Mouse (Mus musculus) induced T-regulatory cell, adult 2 months (primary cell): ENCODE results near the gene Hs3st3b1.

Experiments used
- DNase-seq: peaks from one replicate; pipeline ENCODE4 v3.0.0-alpha.2; 2012; ENCODE audit warnings: low read depth

Gene Hs3st3b1

GRCm38 (mm10) chr11:63923386-63923785, 1.3 kb upstream of the Hs3st3b1 start:
- peak; percentile 43 for DNase-seq

- no peak for DNase-seq
Measured at GRCm38 (mm10) chr11:63921044-63921951, 792 bp downstream of the Hs3st3b1 start.

- peak; percentile 84 for DNase-seq
Measured at GRCm38 (mm10) chr11:63920531-63920930, 1.6 kb downstream of the Hs3st3b1 start.

GRCm38 (mm10) chr11:63919211-63920098, 2.6 kb downstream of the Hs3st3b1 start:
- peak; percentile 27 for DNase-seq

DNA sequence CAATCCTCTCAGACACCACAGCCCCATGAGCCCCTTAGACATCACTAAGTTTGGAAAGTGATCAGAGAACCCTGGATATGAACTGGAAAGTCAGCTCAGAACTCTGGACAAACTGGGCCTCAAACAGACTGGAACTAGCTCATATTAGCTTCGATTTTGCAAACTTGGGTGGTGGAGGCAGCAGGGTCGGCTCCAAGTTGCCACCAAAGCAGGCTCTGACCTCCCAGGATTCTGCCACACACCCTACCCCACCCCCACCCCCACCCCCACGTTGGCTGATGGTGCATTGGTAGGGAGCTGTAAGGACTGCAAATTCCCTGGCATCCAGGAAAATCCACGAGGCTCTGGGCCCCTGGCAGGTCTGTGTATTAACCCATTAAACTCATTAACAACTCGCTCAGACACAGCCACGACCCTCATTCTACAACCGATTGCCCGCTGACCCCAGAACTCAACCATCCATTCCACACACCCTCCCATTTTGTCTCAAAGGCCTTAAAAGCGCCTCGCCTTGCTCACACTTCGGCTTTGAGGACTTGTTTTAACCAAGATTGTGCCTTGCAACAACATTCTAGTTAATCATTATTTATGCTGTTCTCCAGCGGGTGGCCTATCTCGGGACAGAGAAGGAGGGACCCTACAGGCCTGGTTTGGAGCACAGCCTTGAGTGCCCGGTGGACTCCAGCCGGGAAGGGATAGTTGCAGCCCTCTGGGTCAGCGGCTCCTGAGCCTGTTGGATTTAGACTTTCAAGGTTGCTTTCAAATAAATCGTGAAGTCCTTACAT, 3.6 kb downstream of the Hs3st3b1 start:
- no peak for DNase-seq

GRCm38 (mm10) chr11:63917561-63917960, 4.5 kb downstream of the Hs3st3b1 start:
- DNase-seq = no peak

DNA sequence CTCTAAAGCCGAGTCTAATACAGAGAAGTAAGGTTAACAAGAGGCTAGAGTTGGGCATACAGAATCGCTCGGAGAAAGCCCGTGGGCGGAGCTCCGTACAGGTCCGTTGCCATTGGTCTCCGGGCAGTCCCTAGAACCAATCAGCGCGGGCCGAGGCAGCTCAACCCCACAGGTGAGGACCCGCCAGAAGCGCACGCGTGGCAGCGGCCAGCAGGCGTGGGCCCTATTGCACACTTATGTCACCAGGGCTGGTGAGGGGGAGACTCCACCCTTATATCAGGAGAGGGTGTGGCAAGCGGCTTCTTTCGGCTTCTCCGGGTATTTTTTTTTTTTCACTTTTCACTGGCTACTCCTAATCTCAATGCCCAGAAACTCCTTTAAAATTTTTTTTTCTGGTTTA, 7.7 kb downstream of the Hs3st3b1 start:
- peak; percentile 59 for DNase-seq

- no peak for DNase-seq
Measured at GRCm38 (mm10) chr11:63913936-63914335, 8.2 kb downstream of the Hs3st3b1 start.

DNA sequence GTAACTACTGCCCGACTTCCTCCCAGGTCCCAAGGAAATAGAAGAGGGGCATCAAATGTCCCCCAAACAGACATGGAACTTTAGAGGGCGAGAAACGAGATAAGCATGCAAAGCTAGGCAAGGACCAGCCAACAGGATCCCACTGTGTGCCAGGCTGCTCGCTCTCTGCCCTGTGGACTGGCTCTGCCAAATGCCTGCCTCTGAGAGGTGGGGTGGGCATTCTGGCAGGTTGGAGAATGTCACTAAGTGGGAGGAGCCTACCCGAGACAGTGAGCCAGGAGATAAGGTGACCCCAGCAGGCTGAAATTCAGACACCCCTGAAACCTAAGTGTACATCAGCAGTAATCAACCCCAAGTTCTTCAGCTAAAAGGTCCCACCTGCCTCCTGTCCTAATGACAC, 11.1 kb downstream of the Hs3st3b1 start:
- no peak for DNase-seq

DNA sequence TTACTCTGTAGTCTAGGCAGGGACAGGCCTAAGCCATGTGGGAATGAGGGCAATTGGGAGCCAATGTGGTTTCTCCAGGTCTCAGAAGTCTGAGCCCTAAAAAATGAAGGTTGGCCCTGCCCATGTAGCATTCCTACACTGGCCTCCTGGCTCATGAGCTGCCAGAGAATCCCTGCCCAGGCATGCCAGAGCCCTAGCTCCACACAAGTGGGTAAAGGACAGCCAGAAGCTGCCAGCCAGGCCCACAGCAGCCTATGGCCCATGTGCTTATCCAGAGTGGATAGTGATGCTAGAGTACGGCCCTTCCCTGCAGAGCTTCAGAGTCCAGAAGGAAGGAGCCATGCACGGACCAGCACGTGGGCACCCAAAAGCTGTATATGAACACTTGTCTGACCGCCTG, 12.1 kb downstream of the Hs3st3b1 start:
- no peak for DNase-seq

DNA sequence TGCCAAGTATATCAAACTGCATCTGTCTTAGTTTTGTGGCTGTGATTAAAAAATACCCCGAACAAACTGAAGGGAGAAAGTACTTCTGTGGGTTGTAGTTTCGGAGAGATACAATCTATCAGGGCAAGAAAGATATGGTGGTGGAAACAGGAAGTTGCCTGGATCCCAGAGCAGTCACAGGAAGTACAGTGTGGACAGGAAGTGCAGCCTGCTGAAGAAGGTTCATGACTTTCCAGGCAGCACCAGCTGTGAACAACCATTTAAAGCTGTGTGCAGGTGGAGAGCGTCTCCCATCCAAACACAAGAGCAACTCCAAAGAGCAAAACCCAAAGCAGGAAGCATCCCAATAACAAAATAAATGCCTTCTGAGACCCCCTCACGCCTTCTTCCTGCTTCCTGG, 13.6 kb downstream of the Hs3st3b1 start:
- DNase-seq = peak; percentile 19

DNA sequence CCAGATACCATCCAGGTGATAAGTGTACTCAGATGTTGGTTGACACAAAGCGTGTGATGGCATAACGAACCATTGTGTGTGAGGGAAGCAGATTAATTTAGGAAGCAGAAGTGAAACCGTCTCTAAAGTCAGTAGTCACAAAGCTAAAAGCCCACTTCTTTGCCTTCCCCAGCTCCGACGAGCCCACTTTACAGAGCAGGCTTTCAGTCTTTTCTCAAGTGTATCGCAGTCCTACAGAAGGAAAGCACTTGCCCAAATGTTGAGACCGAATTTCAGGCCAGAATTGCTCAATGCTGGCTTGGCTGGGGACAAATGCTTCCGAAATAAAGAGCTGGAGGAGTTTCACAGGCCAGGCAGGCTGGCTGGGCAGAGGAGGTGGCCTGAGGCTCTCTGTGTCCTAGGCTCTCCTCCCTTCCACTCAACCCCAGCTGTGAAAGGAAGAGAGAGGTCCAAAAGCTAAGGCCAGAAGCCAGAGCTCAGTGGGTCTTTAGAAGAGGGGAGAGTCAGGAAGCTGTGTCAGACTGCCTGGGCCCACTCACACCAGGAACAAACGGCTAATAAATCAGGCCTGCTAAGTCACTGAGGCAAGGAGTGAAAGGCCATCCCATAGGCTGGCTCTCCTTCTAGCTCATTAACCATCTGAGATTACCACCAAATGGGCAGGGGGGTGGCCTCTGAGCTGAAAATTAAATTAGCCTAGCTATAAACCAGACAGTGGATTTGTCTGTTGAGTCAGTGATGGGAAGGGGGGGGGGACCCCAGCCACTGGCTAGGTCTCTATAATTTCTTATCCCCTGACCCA, 15.3 kb downstream of the Hs3st3b1 start:
- no peak for DNase-seq

GRCm38 (mm10) chr11:63904787-63905186, 17.3 kb downstream of the Hs3st3b1 start:
- no peak for DNase-seq

DNA sequence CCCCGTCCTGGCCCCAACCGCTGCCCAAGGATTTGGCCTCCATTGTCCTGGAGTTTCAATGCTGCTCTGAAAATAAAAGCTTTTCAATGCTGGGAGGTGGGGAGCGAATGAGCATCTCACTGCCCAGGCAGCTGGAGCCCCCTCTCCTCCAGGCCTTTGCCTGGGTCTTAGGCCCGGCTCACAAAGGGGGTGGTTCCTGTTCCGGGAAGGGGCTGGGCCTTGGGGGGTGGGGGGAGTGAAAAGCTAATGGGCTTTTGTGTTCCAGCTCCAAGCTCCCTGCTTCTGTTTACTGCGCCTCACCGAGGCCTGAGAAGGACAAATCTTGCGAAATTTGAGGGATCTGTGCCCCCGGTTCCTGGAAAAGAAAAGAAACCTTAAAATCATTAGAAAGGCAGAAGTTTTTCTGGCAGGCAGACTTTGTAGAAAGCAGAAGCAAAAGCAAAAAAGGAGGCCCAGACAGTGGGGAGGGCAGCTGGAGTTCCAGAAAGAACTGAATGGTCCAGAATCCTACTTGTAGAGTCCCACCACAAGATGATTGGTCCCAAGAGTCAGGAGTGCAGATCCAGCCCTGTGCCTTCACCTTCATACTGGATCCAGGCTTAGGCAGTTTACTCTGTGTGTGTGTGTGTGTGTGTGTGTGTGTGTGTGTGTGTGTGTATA, 23.5 kb downstream of the Hs3st3b1 start:
- no peak for DNase-seq

GRCm38 (mm10) chr11:63897856-63898508, 24.1 kb downstream of the Hs3st3b1 start:
- DNase-seq = no peak

DNA sequence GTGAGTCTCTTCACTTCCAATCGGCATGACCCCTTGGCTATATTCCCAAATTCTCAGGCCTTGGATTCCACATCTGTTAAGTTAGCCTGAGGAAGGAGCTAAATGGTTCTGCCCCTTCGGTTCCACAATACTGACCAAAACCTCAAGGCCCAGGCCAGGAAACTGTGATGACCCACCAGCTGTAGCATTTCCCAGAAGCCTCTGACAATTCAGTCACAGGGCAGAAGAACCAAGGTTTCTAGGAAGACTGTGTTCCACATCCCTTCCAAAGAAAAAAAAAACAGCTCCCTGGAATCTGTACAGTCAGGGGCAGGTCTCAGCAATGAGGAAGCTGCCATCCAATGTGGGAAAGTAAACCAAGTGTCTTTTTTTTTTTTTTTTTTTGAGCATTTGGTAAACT, 25.1 kb downstream of the Hs3st3b1 start:
- no peak for DNase-seq

DNA sequence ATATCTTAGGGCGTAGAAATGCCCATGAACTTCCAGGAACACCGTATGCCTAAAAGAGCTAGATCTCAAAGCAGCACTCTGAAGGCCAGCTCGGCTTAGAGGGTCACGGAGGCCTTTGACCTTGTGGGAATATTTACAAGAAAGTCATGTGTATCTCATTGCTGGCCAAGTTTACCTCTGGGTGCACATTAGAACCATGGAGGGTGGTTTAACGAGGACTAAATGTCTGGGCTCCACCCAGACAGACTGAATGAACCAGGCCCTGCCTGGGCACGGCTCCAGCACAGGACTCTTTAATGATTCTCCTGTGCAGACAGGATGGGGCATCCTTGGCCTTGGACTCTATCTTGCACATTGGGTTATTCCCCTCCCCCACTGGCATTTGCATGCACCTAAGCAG, 27.9 kb downstream of the Hs3st3b1 start:
- DNase-seq = no peak

- no peak for DNase-seq
Measured at GRCm38 (mm10) chr11:63893557-63893956, 28.5 kb downstream of the Hs3st3b1 start.

DNA sequence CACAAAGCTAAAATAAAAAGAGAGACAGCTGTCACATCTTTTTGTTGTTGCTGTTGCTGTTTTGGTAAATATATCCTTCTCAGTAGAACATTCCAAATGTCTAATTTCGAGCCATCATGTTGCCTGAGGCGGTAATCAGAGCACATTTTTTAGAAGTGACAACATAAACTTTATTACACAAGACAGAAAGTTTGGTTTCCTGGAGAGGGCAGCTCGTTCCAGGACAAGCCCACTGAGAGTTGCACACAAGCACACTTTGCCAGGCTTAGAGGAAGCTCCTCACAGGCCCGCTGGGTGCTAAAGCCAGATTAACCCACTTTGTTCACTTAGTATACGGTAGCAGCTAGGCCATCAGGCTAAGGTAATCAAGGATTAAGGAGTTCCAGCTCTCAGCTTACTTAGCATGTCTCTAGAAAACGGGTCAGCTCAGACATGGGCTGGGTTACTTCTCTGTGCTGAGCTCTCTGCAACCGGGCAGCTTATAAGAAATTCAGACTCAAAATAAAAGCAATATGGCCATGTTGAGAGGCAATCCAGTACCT, 30.5 kb downstream of the Hs3st3b1 start:
- DNase-seq = no peak

- DNase-seq = no peak
Measured at GRCm38 (mm10) chr11:63883385-63883784, 38.7 kb downstream of the Hs3st3b1 start.
